Mouse (Mus musculus) midbrain, postnatal 0 days (tissue): ENCODE measurements around the gene Rpl9-ps1. TPM values are rescaled to one million over a fixed set of nuclear protein-coding genes. Genes with fewer than 3 reads are reported as not detected.

Source experiments
- ATAC-seq: fragments of 200-750 bp; cut with Nextera tagmentation; 2 replicates; pipeline ENCODE4 v1.8.0; 2017; ENCODE audit warnings: moderate number of reproducible peaks, mild to moderate bottlenecking, moderate TSS enrichment, moderate library complexity; ENCODE audit not compliant: low FRiP score
- DNase-seq: peaks from one replicate; pipeline ENCODE4 v3.0.0-alpha.2; 2015; ENCODE audit warnings: low spot score
- H3K27ac ChIP-seq: fragments of 300-500 bp; sonication (generic); 2 replicates; pipeline ENCODE4 v1.5.1; 2014; ENCODE audit warnings: low read depth, mild to moderate bottlenecking, low read length, mixed read lengths
- H3K27me3 ChIP-seq: fragments of 300-500 bp; sonication (generic); 2 replicates; pipeline ENCODE4 v1.6.1; 2014; ENCODE audit warnings: low read length, control low read depth, mixed read lengths; ENCODE audit not compliant: insufficient read depth
- H3K36me3 ChIP-seq: fragments of 300-500 bp; sonication (generic); 2 replicates; pipeline ENCODE4 v1.6.1; 2014; ENCODE audit warnings: low read length, control low read depth, mixed read lengths; ENCODE audit not compliant: insufficient read depth
- H3K4me1 ChIP-seq: fragments of 300-500 bp; sonication (generic); 2 replicates; pipeline ENCODE4 v1.6.1; 2014; ENCODE audit warnings: mild to moderate bottlenecking, control low read depth, antibody characterized with exemption, low read length, mixed read lengths; ENCODE audit not compliant: insufficient read depth
- H3K4me2 ChIP-seq: fragments of 300-500 bp; sonication (generic); 2 replicates; pipeline ENCODE4 v1.6.1; 2014; ENCODE audit warnings: low read depth, mild to moderate bottlenecking, low read length, mixed read lengths; ENCODE audit not compliant: poor library complexity, severe bottlenecking
- H3K4me3 ChIP-seq: fragments of 300-500 bp; sonication (generic); 2 replicates; pipeline ENCODE4 v1.5.1; 2014; ENCODE audit warnings: low read depth, mild to moderate bottlenecking, low read length, moderate library complexity
- H3K9ac ChIP-seq: fragments of 300-500 bp; sonication (generic); replicated peaks from 2 replicates; pipeline ENCODE4 v1.6.1; 2014; ENCODE audit warnings: mild to moderate bottlenecking, low read length, moderate library complexity, mixed read lengths; ENCODE audit not compliant: poor library complexity, severe bottlenecking
- H3K9me3 ChIP-seq: fragments of 300-500 bp; sonication (generic); 2 replicates; pipeline ENCODE4 v1.6.1; 2016; ENCODE audit warnings: low read length, control low read depth
- CTCF ChIP-seq: IDR thresholded peaks from 2 replicates; pipeline ENCODE4 v1.5.1; 2016; ENCODE audit warnings: antibody characterized with exemption, mild to moderate bottlenecking
- WGBS: fragments of 180-500 bp; shearing (Covaris S2); extraction: QIAGEN DNeasy Blood & Tissue Kit; methylation state at CpG from one replicate; pipeline ENCODE4 v1.1.7; 2014; 5-methylcytosine and 5-hydroxymethylcytosine counted together
- polyA plus RNA-seq: library from polyadenylated mRNA; unstranded; fragments of >200 nt; fragmentation: Nextera tagmentation; extraction: Ambion mirVana; gene quantifications from 2 replicates; pipeline ENCODE4 v1.2.1, GENCODE M21; 2015
- total RNA-seq: library from RNA; depleted of rRNA; stranded (reverse); fragments of >200 nt; gene quantifications from 2 replicates; pipeline ENCODE4 v1.2.3, GENCODE M21; 2014

Rpl9-ps1 gene
- total and polyA plus RNA-seq, 2 experiments from 2014 or later: not detected

DNA sequence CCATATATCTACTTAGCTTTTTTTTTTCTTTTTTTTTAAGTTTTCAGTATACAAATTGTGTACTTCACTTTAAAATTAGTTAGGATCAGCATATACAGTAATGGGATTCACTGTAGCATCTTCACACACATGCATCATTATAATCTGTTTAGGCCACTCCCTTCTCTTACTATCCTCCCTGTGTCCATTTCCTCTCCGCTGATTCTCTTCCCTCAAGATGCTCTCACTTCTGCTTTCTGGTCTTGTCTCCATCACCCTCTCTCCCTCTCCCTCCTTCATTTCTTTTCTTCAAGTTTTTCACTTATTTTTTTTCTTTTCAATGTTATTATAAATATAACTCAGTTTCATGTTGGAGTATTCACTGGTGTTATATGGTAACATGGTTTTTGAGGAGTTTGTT, 26.4 kb downstream of the Rpl9-ps1 start:
- H3K9ac ChIP-seq: no peak overlapping the region
- DNase-seq (no peak), ATAC-seq (no peak)
- TF ChIP-seq CTCF: no peak
- H3K4me1 ChIP-seq: no peaks in the 10 kb centered on the region
- H3K27ac ChIP-seq: no peak overlapping the region
- H3K4me3 ChIP-seq: no peak overlapping the region
- H3K36me3 ChIP-seq: no peaks in the 10 kb centered on the region
- H3K4me2 ChIP-seq: no peak overlapping the region
- 94% methylated on average over 1 of the region's 1 CpGs for WGBS
- H3K9me3 ChIP-seq: no peaks in the 10 kb centered on the region
- no peaks in the 10 kb centered on the region for H3K27me3 ChIP-seq

DNA sequence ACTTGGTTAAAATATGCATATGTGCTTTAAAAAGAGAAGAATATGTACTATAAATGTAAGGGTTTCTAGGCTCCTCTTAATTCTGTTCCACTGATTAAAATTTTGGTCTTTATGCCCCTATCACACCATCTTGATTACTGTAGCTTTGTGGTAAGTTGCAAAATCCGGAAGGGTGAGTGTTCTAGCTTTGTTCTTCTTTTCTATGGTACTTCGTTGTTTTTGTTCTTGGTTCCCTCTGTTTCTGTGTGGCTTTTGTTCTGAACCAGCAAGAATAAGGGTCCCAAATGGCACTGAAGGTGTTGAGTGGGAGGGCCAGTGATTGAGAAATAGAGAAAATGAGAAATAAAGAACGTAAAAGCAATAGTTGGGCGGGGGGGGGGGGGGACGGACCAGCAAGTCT, 27.2 kb downstream of the Rpl9-ps1 start:
- no peak for DNase-seq
- WGBS: 70% methylated on average over 5 of the region's 5 CpGs

DNA sequence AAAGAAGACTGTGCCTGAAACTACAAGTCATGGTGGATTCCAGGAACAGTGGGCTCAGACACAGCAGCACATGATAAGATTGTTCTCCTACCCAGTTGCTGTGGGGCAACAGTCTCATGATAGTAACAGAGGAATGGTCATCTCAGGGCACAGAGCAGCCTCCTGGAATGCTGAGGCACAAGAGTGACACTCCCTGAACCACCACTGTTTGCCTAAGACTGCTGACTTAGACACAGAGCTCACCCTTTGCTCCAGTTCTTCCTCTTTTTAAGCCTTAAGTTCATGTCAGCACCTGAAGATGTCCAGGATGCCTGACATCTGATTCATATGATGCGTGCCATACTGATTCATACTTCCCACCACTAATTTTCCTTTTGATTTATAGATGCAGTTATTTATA, 28.8 kb downstream of the Rpl9-ps1 start:
- WGBS: 91% methylated on average over 1 of the region's 1 CpGs
- no peak for TF ChIP-seq CTCF
- no peak for DNase-seq

More for the DNA sequence above, 27.2 kb downstream of the Rpl9-ps1 start:
- ATAC-seq: no peak
- H3K9me3 ChIP-seq: no peaks in the 10 kb centered on the region
- H3K36me3 ChIP-seq: no peaks in the 10 kb centered on the region
- no peak overlapping the region for H3K27ac ChIP-seq
- no peak overlapping the region for H3K4me3 ChIP-seq
- H3K9ac ChIP-seq: no peak overlapping the region
- no peak overlapping the region for H3K4me2 ChIP-seq
- no peak for TF ChIP-seq CTCF
- H3K27me3 ChIP-seq: no peaks in the 10 kb centered on the region
- H3K4me1 ChIP-seq: no peaks in the 10 kb centered on the region

DNA sequence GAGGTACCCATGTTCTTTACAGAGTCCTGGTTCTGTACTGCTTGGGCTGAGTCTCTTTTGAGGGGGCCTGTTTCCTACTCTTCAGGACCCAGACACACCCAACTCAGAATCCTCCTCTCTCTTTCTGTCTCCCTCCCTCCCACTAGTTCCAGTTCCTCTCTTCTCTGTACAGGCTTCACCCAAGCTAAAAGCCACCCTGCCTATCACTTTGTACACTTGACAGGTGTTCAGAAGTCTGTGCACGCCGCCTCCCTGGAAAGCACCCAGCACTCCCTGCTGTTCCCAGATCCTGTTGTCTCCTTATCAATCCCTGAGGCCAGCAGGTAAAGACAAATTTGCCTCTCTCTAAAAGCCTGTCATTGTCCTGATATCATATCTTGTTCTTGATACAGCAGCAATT, 34.5 kb downstream of the Rpl9-ps1 start:
- WGBS: 80% methylated on average over 2 of the region's 2 CpGs
- ATAC-seq: no peak

More for the DNA sequence above, 28.8 kb downstream of the Rpl9-ps1 start:
- no peak overlapping the region for H3K27ac ChIP-seq
- H3K36me3 ChIP-seq: no peaks in the 10 kb centered on the region
- H3K4me2 ChIP-seq: no peak overlapping the region
- H3K4me1 ChIP-seq: no peaks in the 10 kb centered on the region
- no peaks in the 10 kb centered on the region for H3K9me3 ChIP-seq
- no peaks in the 10 kb centered on the region for H3K27me3 ChIP-seq
- ATAC-seq: no peak
- no peak overlapping the region for H3K4me3 ChIP-seq
- no peak overlapping the region for H3K9ac ChIP-seq

DNA sequence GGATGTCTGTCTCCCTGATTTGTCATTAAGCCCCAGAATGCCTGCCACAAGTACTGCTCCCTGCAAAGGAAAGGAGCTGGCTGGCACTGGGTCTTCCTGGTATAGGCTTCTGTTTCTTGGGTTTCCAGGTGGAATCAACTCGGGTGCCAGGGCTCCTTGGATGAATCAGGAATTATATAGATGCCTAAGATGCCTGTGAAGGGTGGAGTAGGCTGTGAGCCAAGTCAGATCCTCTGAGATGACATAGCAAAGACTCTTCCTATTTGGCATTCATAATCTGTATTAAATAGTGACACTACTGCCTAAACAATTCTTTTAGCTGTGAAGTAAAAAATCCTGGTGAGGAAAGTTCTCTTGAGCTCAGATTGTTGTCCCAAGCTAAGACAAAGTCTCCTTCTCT, 39.0 kb downstream of the Rpl9-ps1 start:
- Histone ChIP-seq H3K36me3 (no peaks in the 10 kb centered on the region), H3K27ac (no peak overlapping the region), H3K9me3 (no peaks in the 10 kb centered on the region), H3K4me1 (no peaks in the 10 kb centered on the region), H3K4me2 (no peak overlapping the region), H3K9ac (no peak overlapping the region), H3K4me3 (no peak overlapping the region), H3K27me3 (no peaks in the 10 kb centered on the region)
- 58% methylated on average over 1 of the region's 1 CpGs for WGBS
- no peak for ATAC-seq
- TF ChIP-seq CTCF: no peak
- DNase-seq: no peak

More for the DNA sequence above, 34.5 kb downstream of the Rpl9-ps1 start:
- DNase-seq: no peak
- Histone ChIP-seq H3K9ac (no peak overlapping the region), H3K9me3 (no peaks in the 10 kb centered on the region), H3K4me2 (no peak overlapping the region), H3K27ac (no peak overlapping the region), H3K27me3 (no peaks in the 10 kb centered on the region), H3K4me3 (no peak overlapping the region), H3K4me1 (no peaks in the 10 kb centered on the region), H3K36me3 (no peaks in the 10 kb centered on the region)
- TF ChIP-seq CTCF: no peak

DNA sequence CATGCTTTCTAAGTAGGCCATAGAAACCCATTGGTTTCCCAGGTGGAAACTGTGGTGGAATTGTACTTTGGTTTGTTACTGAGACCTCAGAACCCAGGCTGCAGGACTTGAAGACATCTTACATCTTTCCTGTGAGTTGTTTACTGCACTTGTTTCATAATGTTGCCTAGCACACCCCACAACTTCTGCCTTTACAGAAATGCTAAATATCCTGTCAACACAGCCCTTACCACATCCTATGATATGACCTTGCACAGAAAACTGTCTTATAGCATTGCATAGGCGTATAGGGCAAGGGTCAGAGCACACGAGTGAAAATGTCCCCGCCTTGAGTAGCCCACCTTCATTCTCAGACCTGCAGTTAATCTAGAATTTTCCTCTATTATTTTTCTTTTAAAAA, 39.9 kb downstream of the Rpl9-ps1 start:
- H3K27me3 ChIP-seq: no peaks in the 10 kb centered on the region

More for the DNA sequence above, 39.9 kb downstream of the Rpl9-ps1 start:
- H3K4me1 ChIP-seq: no peaks in the 10 kb centered on the region
- no peak overlapping the region for H3K9ac ChIP-seq
- H3K4me2 ChIP-seq: no peak overlapping the region
- ATAC-seq (no peak), DNase-seq (no peak)
- H3K9me3 ChIP-seq: no peaks in the 10 kb centered on the region
- 93% methylated on average over 3 of the region's 3 CpGs for WGBS
- TF ChIP-seq CTCF: no peak
- H3K36me3 ChIP-seq: no peaks in the 10 kb centered on the region
- H3K27ac ChIP-seq: no peak overlapping the region
- H3K4me3 ChIP-seq: no peak overlapping the region
